Mouse (Mus musculus) lung, postnatal 0 days (tissue): ENCODE data around the gene Atrip. TPM values are rescaled to one million over a fixed set of nuclear protein-coding genes. Genes with fewer than 3 reads are reported as not detected.
A peak's percentile ranks its signal among the peaks of the same experiment; 100 is the strongest.

Source experiments
- ATAC-seq: fragments of 200-750 bp; cut with Nextera tagmentation; 2 replicates; pipeline ENCODE4 v1.8.0; 2017; ENCODE audit warnings: moderate library complexity
- DNase-seq: peaks from one replicate; pipeline ENCODE4 v3.0.0-alpha.2; 2016; ENCODE audit warnings: low spot score
- H3K27ac ChIP-seq: fragments of 300-500 bp; sonication (generic); 2 replicates; pipeline ENCODE4 v1.5.1; 2014; ENCODE audit warnings: antibody characterized with exemption, mild to moderate bottlenecking, low read length, mixed read lengths
- H3K27me3 ChIP-seq: fragments of 300-500 bp; sonication (generic); replicated peaks from 2 replicates; pipeline ENCODE4 v1.6.1; 2014; ENCODE audit warnings: low read length, mixed read lengths; ENCODE audit not compliant: insufficient read depth
- H3K36me3 ChIP-seq: fragments of 300-500 bp; sonication (generic); 2 replicates; pipeline ENCODE4 v1.6.1; 2014; ENCODE audit warnings: low read length, mixed read lengths; ENCODE audit not compliant: insufficient read depth
- H3K4me1 ChIP-seq: fragments of 300-500 bp; sonication (generic); 2 replicates; pipeline ENCODE4 v1.6.1; 2014; ENCODE audit warnings: antibody characterized with exemption, low read depth, low read length, mixed read lengths; ENCODE audit not compliant: insufficient read depth
- H3K4me2 ChIP-seq: fragments of 300-500 bp; sonication (generic); replicated peaks from 2 replicates; pipeline ENCODE4 v1.6.1; 2014; ENCODE audit warnings: low read depth, mild to moderate bottlenecking, low read length, moderate library complexity, mixed read lengths
- H3K4me3 ChIP-seq: fragments of 300-500 bp; sonication (generic); 2 replicates; pipeline ENCODE4 v1.5.1; 2014; ENCODE audit warnings: low read depth, low read length
- H3K9ac ChIP-seq: fragments of 300-500 bp; sonication (generic); replicated peaks from 2 replicates; pipeline ENCODE4 v1.6.1; 2014; ENCODE audit warnings: low read depth, mild to moderate bottlenecking
- H3K9me3 ChIP-seq: fragments of 300-500 bp; sonication (generic); 2 replicates; pipeline ENCODE4 v1.6.1; 2016; ENCODE audit warnings: low read length, mixed read lengths
- CTCF ChIP-seq: IDR thresholded peaks from 2 replicates; pipeline ENCODE4 v1.5.1; 2016; ENCODE audit warnings: antibody characterized with exemption, mild to moderate bottlenecking
- EP300 ChIP-seq: IDR thresholded peaks from 2 replicates; pipeline ENCODE4 v1.6.1; 2016; ENCODE audit warnings: antibody characterized with exemption, mild to moderate bottlenecking, control low read depth
- WGBS: fragments of 180-500 bp; shearing (Covaris S2); extraction: QIAGEN DNeasy Blood & Tissue Kit; methylation state at CpG from one replicate; pipeline ENCODE4 v1.1.7; 2014; 5-methylcytosine and 5-hydroxymethylcytosine counted together
- polyA plus RNA-seq: library from polyadenylated mRNA; unstranded; fragments of >200 nt; fragmentation: Nextera tagmentation; extraction: Ambion mirVana; gene quantifications from 2 replicates; pipeline ENCODE4 v1.2.1, GENCODE M21; 2015

Atrip gene
- polyA plus RNA-seq, 1 experiment from 2014 or later = 11.4 TPM

GRCm38 (mm10) chr9:109091802-109092201 is 17.9 kb upstream of the Atrip start:
- H3K27ac ChIP-seq = no peak overlapping the region
- no peak for DNase-seq
- H3K36me3 ChIP-seq = no peaks in the 10 kb centered on the region
- H3K9ac ChIP-seq = no peak overlapping the region
- H3K9me3 ChIP-seq = no peaks in the 10 kb centered on the region
- H3K4me1 ChIP-seq = peaks cover 9% of the 10 kb centered on the region; the same call in 1 of the 2 replicates
- TF ChIP-seq EP300 (no peak), CTCF (no peak)
- H3K4me3 ChIP-seq = no peak overlapping the region
- no peaks in the 10 kb centered on the region for H3K27me3 ChIP-seq
- H3K4me2 ChIP-seq = no peak overlapping the region
- WGBS = 83% methylated on average over 8 of the region's 8 CpGs
- no peak for ATAC-seq

DNA sequence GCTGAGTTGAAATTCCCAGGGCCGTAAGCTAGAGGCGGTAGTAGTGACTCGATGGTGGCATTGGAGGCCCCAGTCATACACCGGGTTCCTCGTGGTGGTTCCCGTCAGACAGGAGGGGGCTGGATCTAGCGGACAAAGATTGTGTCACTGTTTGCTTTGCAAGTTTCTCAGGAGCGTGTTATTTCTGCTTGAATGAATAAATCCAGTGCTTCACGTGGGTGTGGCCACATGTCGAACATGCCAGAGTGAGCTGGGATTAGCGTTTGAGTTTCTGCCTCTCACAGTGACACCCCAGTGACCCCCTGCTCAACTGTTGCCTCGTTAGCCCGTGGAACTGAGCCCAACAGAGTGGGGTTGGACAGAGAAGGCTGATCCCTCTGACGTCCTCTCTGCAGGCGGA is 16.5 kb upstream of the Atrip start:
- no peak overlapping the region for H3K4me3 ChIP-seq
- DNase-seq = peak; percentile 90
- TF ChIP-seq EP300 (0 out of 2 replicates have a peak, but pooled peaks have one; percentile 27), CTCF (no peak)
- 0 out of 2 replicates have a peak overlapping the region, but pooled peaks have one; percentile 3 for H3K4me2 ChIP-seq
- WGBS = 42% methylated on average over 15 of the region's 15 CpGs
- no peaks in the 10 kb centered on the region for H3K36me3 ChIP-seq
- no peaks in the 10 kb centered on the region for H3K9me3 ChIP-seq
- peak; percentile 23 for ATAC-seq
- H3K4me1 ChIP-seq = peaks cover 9% of the 10 kb centered on the region; the same call in 1 of the 2 replicates
- H3K9ac ChIP-seq = no peak overlapping the region
- H3K27ac ChIP-seq = peak overlapping the region; percentile 38; the same call in 1 of the 2 replicates
- H3K27me3 ChIP-seq = no peaks in the 10 kb centered on the region

DNA sequence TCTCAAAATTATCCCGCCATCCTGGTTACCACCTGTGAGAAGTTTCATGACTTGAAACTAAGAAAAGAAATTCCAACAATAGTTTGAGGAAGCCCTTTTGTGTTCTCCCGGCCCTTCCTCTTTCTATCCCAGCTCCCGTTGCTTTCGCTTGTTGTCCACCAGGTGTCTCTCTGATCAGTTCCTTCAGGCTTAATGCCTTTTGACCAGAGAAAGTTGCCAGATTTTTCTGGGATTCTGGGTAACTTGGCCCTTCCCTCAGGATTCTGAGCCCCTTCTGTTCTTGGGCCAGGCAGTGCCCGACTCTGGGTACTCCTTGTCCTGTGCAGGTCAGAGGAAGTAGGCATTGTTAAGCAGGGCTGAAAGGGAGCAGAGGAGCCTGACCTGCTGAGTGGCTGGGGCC is 14.1 kb upstream of the Atrip start:
- no peak overlapping the region for H3K27ac ChIP-seq
- ATAC-seq (no peak), DNase-seq (peak; percentile 84)
- H3K9me3 ChIP-seq = no peaks in the 10 kb centered on the region
- peak; percentile 80 for TF ChIP-seq CTCF
- TF ChIP-seq EP300 = no peak
- H3K4me2 ChIP-seq = no peak overlapping the region
- no peak overlapping the region for H3K4me3 ChIP-seq
- no peaks in the 10 kb centered on the region for H3K4me1 ChIP-seq
- H3K27me3 ChIP-seq = no peaks in the 10 kb centered on the region
- H3K36me3 ChIP-seq = no peaks in the 10 kb centered on the region
- 7% methylated on average over 5 of the region's 5 CpGs for WGBS
- no peak overlapping the region for H3K9ac ChIP-seq

DNA sequence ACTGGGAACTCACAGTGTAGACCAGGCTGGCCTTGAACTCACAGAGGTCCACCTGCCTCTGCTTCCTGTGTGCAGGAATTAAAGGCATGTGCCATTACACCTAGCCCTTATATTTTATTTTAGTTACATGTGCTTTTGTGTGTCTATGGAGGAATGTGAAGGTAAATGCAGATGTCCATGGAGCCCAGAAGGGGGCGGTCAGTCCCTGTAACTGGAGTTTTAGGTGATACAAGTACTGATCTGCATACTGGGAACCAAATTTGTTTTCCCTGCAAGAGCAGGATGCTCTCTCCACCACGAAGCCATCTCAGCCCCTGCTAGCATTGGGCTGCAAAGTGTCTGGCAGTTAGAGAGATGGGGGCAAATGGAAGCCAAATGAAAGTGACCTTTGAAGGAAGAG is 11.0 kb upstream of the Atrip start:
- H3K4me1 ChIP-seq = peaks cover 7% of the 10 kb centered on the region; the same call in 1 of the 2 replicates
- H3K9ac ChIP-seq = no peak overlapping the region
- no peaks in the 10 kb centered on the region for H3K27me3 ChIP-seq
- H3K9me3 ChIP-seq = no peaks in the 10 kb centered on the region
- H3K4me3 ChIP-seq = no peak overlapping the region
- 13% methylated on average over 2 of the region's 2 CpGs for WGBS
- H3K36me3 ChIP-seq = no peaks in the 10 kb centered on the region
- no peak overlapping the region for H3K27ac ChIP-seq
- TF ChIP-seq EP300 (no peak), CTCF (peak; percentile 76)
- DNase-seq = peak; percentile 73
- H3K4me2 ChIP-seq = no peak overlapping the region
- ATAC-seq = no peak

DNA sequence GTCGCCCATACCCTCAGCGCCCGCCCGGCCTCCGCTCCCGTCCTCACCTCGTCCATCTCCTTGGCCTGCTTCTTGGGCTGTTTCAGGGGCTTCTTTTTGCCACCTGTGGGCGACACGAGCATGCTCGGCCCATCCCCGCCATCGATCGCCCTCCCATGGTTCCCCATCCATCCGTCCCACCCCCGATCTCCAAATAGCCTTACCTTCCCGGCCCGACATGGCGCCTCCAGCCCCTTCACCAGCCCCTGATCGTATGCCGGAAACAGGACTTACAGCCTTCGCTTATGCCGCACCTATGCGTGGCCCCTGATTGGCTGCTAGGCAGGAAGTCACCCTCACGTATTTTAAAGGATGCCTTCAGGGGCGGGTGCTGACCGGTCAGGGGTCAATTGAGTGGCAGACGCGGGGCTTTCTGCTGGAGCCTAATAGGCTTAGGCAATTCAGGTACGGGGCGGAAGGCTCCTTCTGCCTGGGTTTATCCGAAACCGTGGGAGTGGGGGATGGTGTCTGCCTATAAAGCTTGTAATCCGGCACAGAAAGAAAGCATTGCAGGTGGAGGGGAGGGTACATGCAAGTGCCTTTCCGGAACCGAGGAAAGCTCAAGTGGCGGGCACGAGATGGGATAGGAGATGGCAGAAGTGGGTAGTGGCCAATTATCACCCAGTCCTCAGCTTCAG is 8.3 kb upstream of the Atrip start, which contains the start of the genes Ccdc51 and Tma7:
Gene Ccdc51 (plus strand): TSS at position 370 of the 677 bp plus-strand sequence.
Gene Tma7 (minus strand): TSS at position 464 of the 677 bp plus-strand sequence.
- DNase-seq = peak; percentile 94
- Histone ChIP-seq H3K9ac (peak within 1 kb of the TSS; percentile 62), H3K4me3 (peak within 1 kb of the TSS; percentile 69), H3K4me2 (peak within 1 kb of the TSS; percentile 75), H3K27me3 (no peaks in the 10 kb centered on the region), H3K9me3 (no peaks in the 10 kb centered on the region), H3K36me3 (no peaks in the 10 kb centered on the region), H3K4me1 (peaks cover 7% of the 10 kb centered on the region; the same call in 1 of the 2 replicates), H3K27ac (peak within 1 kb of the TSS; percentile 72)
- 0 out of 2 replicates have a peak, but pooled peaks have one; percentile 12 for TF ChIP-seq EP300
- no peak for TF ChIP-seq CTCF
- peak; percentile 99 for ATAC-seq
- 1% methylated on average over 36 of the region's 37 CpGs for WGBS

DNA sequence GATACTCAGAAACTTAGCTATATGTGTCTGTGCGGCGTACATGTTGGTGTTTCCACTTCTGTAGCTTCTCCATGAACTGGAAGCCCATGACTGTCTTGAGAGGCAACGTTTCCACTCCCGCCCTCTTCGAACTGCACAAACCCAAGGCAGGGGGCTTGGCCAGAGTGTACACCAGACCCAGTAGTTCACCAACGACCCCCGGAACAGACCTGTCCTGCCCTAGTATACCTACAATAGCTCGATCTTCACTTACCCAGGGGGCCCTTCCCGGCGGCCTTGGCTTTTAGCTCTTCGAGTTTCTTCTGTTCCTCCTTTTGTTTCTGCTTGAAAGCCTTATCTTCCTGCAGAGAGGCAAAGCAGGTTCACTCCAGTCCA is 7.8 kb upstream of the Atrip start:
- TF ChIP-seq EP300 = no peak
- TF ChIP-seq CTCF = no peak
- ATAC-seq (no peak), DNase-seq (no peak)
- Histone ChIP-seq H3K36me3 (no peaks in the 10 kb centered on the region), H3K4me2 (peak overlapping the region; percentile 75), H3K9me3 (no peaks in the 10 kb centered on the region), H3K4me3 (peak overlapping the region; percentile 69), H3K9ac (peak overlapping the region; percentile 62), H3K27me3 (no peaks in the 10 kb centered on the region), H3K27ac (peak overlapping the region; percentile 55), H3K4me1 (peaks cover 7% of the 10 kb centered on the region; the same call in 1 of the 2 replicates)
- WGBS = 2% methylated on average over 11 of the region's 11 CpGs
